18 mouse cellular contexts compared by ENCODE assay signal in genomic region chr7:114893889-114894288, GRCm38 (mm10).
DNase-seq lines count a peak whose midpoint lies in the region; ATAC-seq and TF ChIP-seq lines count a peak whose summit lies in the region.
"Had no signal": no experiment of that assay in that cellular context is flagged by ENCODE, and none has a peak within 500 bp of the region (broad histone marks: within the 10 kb centered on the region; RNA-seq: fewer than 3 reads in every experiment).

No protein-coding gene starts in this region.

- peak; percentile 28 for DNase-seq in liver, adult 2 months (ENCODE audit: extremely low read depth, low read depth, low spot score)
- no peak for DNase-seq in gastrocnemius, postnatal 25 days
- DNase-seq: adrenal gland, adult 2 months; adrenal gland, postnatal 10 days; adrenal gland, postnatal 25 days; cerebellum, adult 11-12 months; cerebellum, adult 2 months; cerebellum, adult 9-10 months; cerebellum, postnatal 10 days; cerebellum, postnatal 25 days; forebrain, postnatal 0 days had no signal

- H3K9me3 ChIP-seq in liver, embryonic 12.5 days (replicated peaks) = no peaks in the 10 kb centered on the region
- H3K9me3 ChIP-seq: embryonic facial prominence, embryonic 10.5 days; embryonic facial prominence, embryonic 12.5 days; forebrain, embryonic 13.5 days; forebrain, embryonic 15.5 days had no signal

- no peaks in the 10 kb centered on the region for H3K27me3 ChIP-seq in liver, adult 2 months (ENCODE audit: control insufficient read depth, insufficient read depth, low read length)
- no peaks in the 10 kb centered on the region for H3K27me3 ChIP-seq in liver, embryonic 12.5 days (replicated peaks)

- no peak overlapping the region for H3K27ac ChIP-seq in liver, adult 2 months (replicated peaks; ENCODE audit: insufficient read depth, low read depth, low read length)
- H3K27ac ChIP-seq in liver, embryonic 12.5 days = no peak overlapping the region
- H3K27ac ChIP-seq in bone marrow macrophage, adult 2 months (ENCODE audit: insufficient read depth, low read depth, low read length) = peak overlapping the region; percentile 40
- H3K27ac ChIP-seq in macrophage = peak overlapping the region; percentile 72
- H3K27ac ChIP-seq: embryonic facial prominence, embryonic 10.5 days; embryonic facial prominence, embryonic 12.5 days; forebrain, embryonic 13.5 days; forebrain, embryonic 15.5 days had no signal

- WGBS in liver, adult 2 months = 70% methylated on average over 1 of the region's 1 CpGs
- 42% methylated on average over 1 of the region's 1 CpGs for WGBS in liver, embryonic 12.5 days (ENCODE audit: insufficient replicate concordance)
- WGBS in macrophage (ENCODE audit: missing documents) = 11% methylated on average over 1 of the region's 1 CpGs

- no peak overlapping the region for H3K4me3 ChIP-seq in liver, adult 2 months (ENCODE audit: insufficient read depth, low read depth, low read length)
- H3K4me3 ChIP-seq in liver, embryonic 12.5 days = no peak overlapping the region
- H3K4me3 ChIP-seq in bone marrow macrophage, adult 2 months (ENCODE audit: insufficient read depth, low read length) = no peak overlapping the region
- H3K4me3 ChIP-seq in macrophage (ENCODE audit: inconsistent target) = no peak overlapping the region
- H3K4me3 ChIP-seq: embryonic facial prominence, embryonic 10.5 days; embryonic facial prominence, embryonic 12.5 days; forebrain, embryonic 13.5 days; forebrain, embryonic 15.5 days had no signal

- no peak overlapping the region for H3K4me2 ChIP-seq in liver, embryonic 12.5 days
- H3K4me2 ChIP-seq: embryonic facial prominence, embryonic 12.5 days; forebrain, embryonic 13.5 days; forebrain, embryonic 15.5 days had no signal

- H3K79me2 ChIP-seq in liver, adult 2 months (ENCODE audit: control insufficient read depth, insufficient read depth, low read length) = no peaks in the 10 kb centered on the region
- no peaks in the 10 kb centered on the region for H3K79me2 ChIP-seq in macrophage (ENCODE audit: inconsistent target)

- TF ChIP-seq POLR2A in liver, adult 2 months (IDR thresholded peaks at IDR 0.05; ENCODE audit: extremely low read depth, insufficient read depth, low read length) = no peak
- TF ChIP-seq POLR2A in bone marrow macrophage, adult 2 months (IDR thresholded peaks at IDR 0.05; ENCODE audit: borderline replicate concordance, low read depth, low read length) = no peak

- no peak for TF ChIP-seq CTCF in liver, adult 2 months (IDR thresholded peaks at IDR 0.05; ENCODE audit: low read depth, low read length)
- TF ChIP-seq CTCF in bone marrow macrophage, adult 2 months (IDR thresholded peaks at IDR 0.05; ENCODE audit: low read depth, low read length) = no peak

- no peaks in the 10 kb centered on the region for H3K36me3 ChIP-seq in liver, adult 2 months (ENCODE audit: control insufficient read depth, insufficient read depth, low read length)
- no peaks in the 10 kb centered on the region for H3K36me3 ChIP-seq in liver, embryonic 12.5 days
- H3K36me3 ChIP-seq in macrophage (ENCODE audit: inconsistent target) = no peaks in the 10 kb centered on the region
- H3K36me3 ChIP-seq: embryonic facial prominence, embryonic 10.5 days; embryonic facial prominence, embryonic 12.5 days; forebrain, embryonic 15.5 days had no signal

- no peaks in the 10 kb centered on the region for H3K4me1 ChIP-seq in liver, adult 2 months (ENCODE audit: control insufficient read depth, insufficient read depth, low read length)
- no peaks in the 10 kb centered on the region for H3K4me1 ChIP-seq in liver, embryonic 12.5 days
- peaks cover 7% of the 10 kb centered on the region for H3K4me1 ChIP-seq in bone marrow macrophage, adult 2 months (ENCODE audit: control insufficient read depth, insufficient read depth, low read length)
- H3K4me1 ChIP-seq: embryonic facial prominence, embryonic 10.5 days; embryonic facial prominence, embryonic 12.5 days had no signal

- no peak overlapping the region for H3K9ac ChIP-seq in liver, adult 2 months (ENCODE audit: low read depth, low read length)
- H3K9ac ChIP-seq in liver, embryonic 12.5 days = no peak overlapping the region
- H3K9ac ChIP-seq: embryonic facial prominence, embryonic 12.5 days; forebrain, embryonic 13.5 days; forebrain, embryonic 15.5 days; forebrain, postnatal 0 days had no signal

- no peak for ATAC-seq in liver, embryonic 12.5 days
- ATAC-seq: forebrain, postnatal 0 days had no signal

Comparison
In these comparisons a context has a peak if more than half of its experiments do, and no peak if none do; other contexts are left out.
1. H3K27ac ChIP-seq: peak in bone marrow macrophage, adult 2 months (single experiment) and macrophage (single experiment); none in liver, adult 2 months (single experiment) and liver, embryonic 12.5 days (single experiment).